9 mouse cellular contexts compared by ENCODE assay signal in genomic region chr2:157054297-157054696, GRCm38 (mm10). TPM values are rescaled to one million over a fixed set of nuclear protein-coding genes. Genes with fewer than 3 reads are reported as not detected.
DNase-seq lines count a peak whose midpoint lies in the region; ATAC-seq lines count a peak whose summit lies in the region.
"Had no signal": no experiment of that assay in that cellular context is flagged by ENCODE, and none has a peak within 500 bp of the region (broad histone marks: within the 10 kb centered on the region; RNA-seq: fewer than 3 reads in every experiment).

No protein-coding gene starts in this region.

- no peaks in the 10 kb centered on the region for H3K9me3 ChIP-seq in heart, embryonic 15.5 days (replicated peaks)
- H3K9me3 ChIP-seq in neural tube, embryonic 13.5 days = no peaks in the 10 kb centered on the region
- no peaks in the 10 kb centered on the region for H3K9me3 ChIP-seq in forebrain, embryonic 16.5 days (ENCODE audit: control insufficient read depth, low read length)
- H3K9me3 ChIP-seq in intestine, embryonic 16.5 days (ENCODE audit: control insufficient read depth, low read length) = no peaks in the 10 kb centered on the region

- WGBS in heart, embryonic 15.5 days = 50% methylated on average over 8 of the region's 8 CpGs
- 92% methylated on average over 8 of the region's 8 CpGs for WGBS in neural tube, embryonic 13.5 days
- 85% methylated on average over 8 of the region's 8 CpGs for WGBS in forebrain, embryonic 16.5 days
- WGBS in intestine, embryonic 16.5 days = 88% methylated on average over 8 of the region's 8 CpGs

- H3K27ac ChIP-seq in heart, embryonic 15.5 days = peak overlapping the region; percentile 89
- H3K27ac ChIP-seq in neural tube, embryonic 13.5 days (replicated peaks) = peak overlapping the region; percentile 43; the same call in 1 of the 2 replicates
- peak overlapping the region; percentile 56; the same call in 1 of the 2 replicates for H3K27ac ChIP-seq in forebrain, embryonic 16.5 days (ENCODE audit: low read length)
- H3K27ac ChIP-seq in intestine, embryonic 16.5 days (ENCODE audit: low read length) = no peak overlapping the region

- 0 out of 2 replicates have a peak overlapping the region, but pooled peaks have one; percentile 5 for H3K4me2 ChIP-seq in heart, embryonic 15.5 days
- H3K4me2 ChIP-seq in neural tube, embryonic 13.5 days = no peak overlapping the region
- H3K4me2 ChIP-seq in forebrain, embryonic 16.5 days (ENCODE audit: low read length) = no peak overlapping the region
- H3K4me2 ChIP-seq in intestine, embryonic 16.5 days (ENCODE audit: low read depth, low read length) = no peak overlapping the region

- DNase-seq in heart, adult 11 months = no peak
- no peak for DNase-seq in neural tube, embryonic 10.5 days (ENCODE audit: extremely low spot score, low spot score)
- DNase-seq in spleen, postnatal 14 days (ENCODE audit: low spot score in 2 of 2) = no peak
- DNase-seq: thymus, postnatal 36 days had no signal

- H3K9ac ChIP-seq in heart, embryonic 15.5 days = no peak overlapping the region
- no peak overlapping the region for H3K9ac ChIP-seq in neural tube, embryonic 13.5 days
- H3K9ac ChIP-seq in forebrain, embryonic 16.5 days (replicated peaks; ENCODE audit: low read depth, low read length) = no peak overlapping the region
- no peak overlapping the region for H3K9ac ChIP-seq in intestine, embryonic 16.5 days (ENCODE audit: low read depth, low read length)

- ATAC-seq in heart, embryonic 15.5 days (replicated peaks; ENCODE audit: insufficient number of reproducible peaks, insufficient read depth, low FRiP score, low read depth) = peak; percentile 11; the same call in 1 of the 2 replicates
- ATAC-seq in neural tube, embryonic 13.5 days (ENCODE audit: low read depth) = no peak
- no peak for ATAC-seq in forebrain, embryonic 16.5 days
- ATAC-seq in intestine, embryonic 16.5 days = no peak
- ATAC-seq: intestine, postnatal 0 days had no signal

- H3K27me3 ChIP-seq in heart, embryonic 15.5 days = no peaks in the 10 kb centered on the region
- no peaks in the 10 kb centered on the region for H3K27me3 ChIP-seq in neural tube, embryonic 13.5 days
- no peaks in the 10 kb centered on the region for H3K27me3 ChIP-seq in forebrain, embryonic 16.5 days (replicated peaks; ENCODE audit: control insufficient read depth, insufficient read depth, low read length)
- H3K27me3 ChIP-seq in intestine, embryonic 16.5 days (replicated peaks; ENCODE audit: control insufficient read depth, insufficient read depth, low read length) = no peaks in the 10 kb centered on the region

- peaks cover 25% of the 10 kb centered on the region for H3K36me3 ChIP-seq in heart, embryonic 15.5 days
- peaks cover 66% of the 10 kb centered on the region for H3K36me3 ChIP-seq in neural tube, embryonic 13.5 days
- peaks cover 12% of the 10 kb centered on the region for H3K36me3 ChIP-seq in forebrain, embryonic 16.5 days (ENCODE audit: control insufficient read depth, insufficient read depth)
- peaks cover 8% of the 10 kb centered on the region; the same call in 1 of the 2 replicates for H3K36me3 ChIP-seq in intestine, embryonic 16.5 days (ENCODE audit: control insufficient read depth, insufficient read depth, low read length)

- H3K4me3 ChIP-seq in heart, embryonic 15.5 days = no peak overlapping the region
- no peak overlapping the region for H3K4me3 ChIP-seq in neural tube, embryonic 13.5 days
- H3K4me3 ChIP-seq in forebrain, embryonic 16.5 days (replicated peaks; ENCODE audit: low read length) = no peak overlapping the region
- no peak overlapping the region for H3K4me3 ChIP-seq in intestine, embryonic 16.5 days (ENCODE audit: low read length)

- peaks cover 73% of the 10 kb centered on the region for H3K4me1 ChIP-seq in heart, embryonic 15.5 days (replicated peaks)
- H3K4me1 ChIP-seq in neural tube, embryonic 13.5 days (replicated peaks) = peaks cover 70% of the 10 kb centered on the region
- peaks cover 47% of the 10 kb centered on the region for H3K4me1 ChIP-seq in forebrain, embryonic 16.5 days (replicated peaks; ENCODE audit: control insufficient read depth, insufficient read depth, low read length)
- H3K4me1 ChIP-seq in intestine, embryonic 16.5 days (ENCODE audit: control insufficient read depth, insufficient read depth, low read length) = peaks cover 12% of the 10 kb centered on the region

RNA-seq across cellular contexts. Expression of gene Soga1, which starts 24.8 kb away (rescaled TPM):
- 1.7 and 2.7 TPM in 2 replicates for polyA plus RNA-seq in heart, embryonic 15.5 days (2015; fragmentation: Nextera tagmentation; extraction: Ambion mirVana)
- 4.5 and 5.9 TPM in 2 replicates for polyA plus RNA-seq in neural tube, embryonic 13.5 days (2015; fragmentation: Nextera tagmentation; extraction: Ambion mirVana)
- 4.7 and 5.8 TPM in 2 replicates for polyA plus RNA-seq in forebrain, embryonic 16.5 days (2015; fragmentation: Nextera tagmentation; extraction: Ambion mirVana)
- polyA plus RNA-seq in intestine, embryonic 16.5 days (2015; fragmentation: Nextera tagmentation; extraction: Ambion mirVana) = 1.2 and 1.3 TPM in 2 replicates

RNA-seq across cellular contexts. Expression of gene Tldc2, which starts 32.6 kb away (rescaled TPM):
- polyA plus RNA-seq in heart, embryonic 15.5 days (2015; fragmentation: Nextera tagmentation; extraction: Ambion mirVana) = not detected in 2 replicates
- polyA plus RNA-seq in neural tube, embryonic 13.5 days (2015; fragmentation: Nextera tagmentation; extraction: Ambion mirVana) = not detected in 2 replicates
- polyA plus RNA-seq in forebrain, embryonic 16.5 days (2015; fragmentation: Nextera tagmentation; extraction: Ambion mirVana) = not detected in 2 replicates
- not detected in 2 replicates for polyA plus RNA-seq in intestine, embryonic 16.5 days (2015; fragmentation: Nextera tagmentation; extraction: Ambion mirVana)
- polyA plus RNA-seq: intestine, postnatal 0 days had no signal

RNA-seq across cellular contexts. Expression of gene Dsn1, which starts 47.3 kb away (rescaled TPM):
- 30.4 and 31.4 TPM in 2 replicates for polyA plus RNA-seq in heart, embryonic 15.5 days (2015; fragmentation: Nextera tagmentation; extraction: Ambion mirVana)
- 9.9 and 10.3 TPM in 2 replicates for polyA plus RNA-seq in neural tube, embryonic 13.5 days (2015; fragmentation: Nextera tagmentation; extraction: Ambion mirVana)
- 20.3 and 22.8 TPM in 2 replicates for polyA plus RNA-seq in forebrain, embryonic 16.5 days (2015; fragmentation: Nextera tagmentation; extraction: Ambion mirVana)
- 23.4 and 25.3 TPM in 2 replicates for polyA plus RNA-seq in intestine, embryonic 16.5 days (2015; fragmentation: Nextera tagmentation; extraction: Ambion mirVana)
